Mouse (Mus musculus): ENCODE measurements around the gene Chkb.

Chkb gene

GRCm38 (mm10) chr15:89399716-89400115 is 30.0 kb downstream of the Chkb start:
- no peak for DNase-seq (ENCODE audit: low spot score in 2 of 2)

- DNase-seq (ENCODE audit: low spot score in 2 of 2) = no peak
Measured at GRCm38 (mm10) chr15:89398146-89398545, 31.6 kb downstream of the Chkb start.

- no peak for DNase-seq (ENCODE audit: low spot score in 2 of 2)
Measured at GRCm38 (mm10) chr15:89396883-89397282, 32.8 kb downstream of the Chkb start.

- no peak for DNase-seq (ENCODE audit: low spot score in 2 of 2)
Measured at GRCm38 (mm10) chr15:89390081-89390480, 39.6 kb downstream of the Chkb start.

GRCm38 (mm10) chr15:89387127-89387526 is 42.6 kb downstream of the Chkb start:
- DNase-seq (ENCODE audit: low spot score in 2 of 2) = no peak

- DNase-seq (ENCODE audit: low spot score in 2 of 2) = no peak
Measured at GRCm38 (mm10) chr15:89384617-89385016, 45.1 kb downstream of the Chkb start, which contains the start of gene Klhdc7b. Klhdc7b (plus strand) TSS chr15:89384917.

- DNase-seq (ENCODE audit: low spot score in 2 of 2) = no peak
Measured at GRCm38 (mm10) chr15:89379429-89379828, 50.3 kb downstream of the Chkb start.

GRCm38 (mm10) chr15:89378831-89379401 is 50.8 kb downstream of the Chkb start, which contains the start of gene Odf3b:
Odf3b (minus strand) TSS chr15:89379282.
- no peak for DNase-seq (ENCODE audit: low spot score in 2 of 2)

GRCm38 (mm10) chr15:89377938-89378828 is 51.5 kb downstream of the Chkb start:
- DNase-seq (ENCODE audit: low spot score in 2 of 2) = no peak

- no peak for DNase-seq (ENCODE audit: low spot score in 2 of 2)
Measured at GRCm38 (mm10) chr15:89377362-89377761, 52.3 kb downstream of the Chkb start.

GRCm38 (mm10) chr15:89376957-89377356 is 52.8 kb downstream of the Chkb start, which contains the start of gene Tymp:
Tymp (minus strand) TSS chr15:89377039.
- no peak for DNase-seq (ENCODE audit: low spot score in 2 of 2)
